Mouse (Mus musculus): ENCODE measurements around the gene Ucn2.

- TF ChIP-seq CTCF (IDR thresholded peaks at IDR 0.05; ENCODE audit: low read depth, low read length) (no peak), EP300 (IDR thresholded peaks at IDR 0.05; ENCODE audit: insufficient read depth, low read depth, low read length) (no peak)
Observed at GRCm38 (mm10) chr9:108977966-108978365, 7.8 kb upstream of the Ucn2 start.

All from ES-Bruce4 (cell line).